Mouse (Mus musculus) thymus, postnatal 14 days (tissue): ENCODE data around the gene Wfdc15a.
"Not testable (repeated sequence)": the region's sequence is repeated elsewhere in the genome, so short reads cannot be mapped to it uniquely, and the experiment has no call there.

ENCODE experiments used
- DNase-seq: peaks from one replicate; pipeline ENCODE4 v3.0.0; 2021

Wfdc15a gene

GRCm38 (mm10) chr2:164199626-164200327, at the start of gene Wfdc15a:
Gene Wfdc15a (minus strand): TSS chr2:164200130.
- no peak for DNase-seq

GRCm38 (mm10) chr2:164238366-164238765, 38.4 kb upstream of the Wfdc15a start, which contains the start of gene Svs2:
Gene Svs2 (minus strand): TSS chr2:164238466.
- DNase-seq, result no peak

- no peak for DNase-seq
Observed at GRCm38 (mm10) chr2:164232671-164233070, 32.7 kb upstream of the Wfdc15a start.

- no peak for DNase-seq
Observed at GRCm38 (mm10) chr2:164228361-164229070, 28.6 kb upstream of the Wfdc15a start.

GRCm38 (mm10) chr2:164221522-164221921, 21.6 kb upstream of the Wfdc15a start, which contains the start of gene Wfdc15b:
Gene Wfdc15b (minus strand): TSS chr2:164221660.
- no peak for DNase-seq

GRCm38 (mm10) chr2:164219295-164219694, 19.4 kb upstream of the Wfdc15a start:
- DNase-seq, result no peak

GRCm38 (mm10) chr2:164212711-164213110, 12.8 kb upstream of the Wfdc15a start:
- DNase-seq, result no peak

- DNase-seq, result no peak
Observed at GRCm38 (mm10) chr2:164210892-164211291, 11.0 kb upstream of the Wfdc15a start.

GRCm38 (mm10) chr2:164206676-164207075, 6.7 kb upstream of the Wfdc15a start:
- no peak for DNase-seq

- DNase-seq, result not testable (repeated sequence)
Observed at GRCm38 (mm10) chr2:164206011-164206410, 6.1 kb upstream of the Wfdc15a start.

GRCm38 (mm10) chr2:164196700-164196990, 3.3 kb downstream of the Wfdc15a start:
- no peak for DNase-seq

GRCm38 (mm10) chr2:164195971-164196699, 3.8 kb downstream of the Wfdc15a start:
- no peak for DNase-seq

- no peak for DNase-seq
Observed at GRCm38 (mm10) chr2:164194959-164195630, 4.8 kb downstream of the Wfdc15a start.

GRCm38 (mm10) chr2:164192279-164192678, 7.7 kb downstream of the Wfdc15a start:
- DNase-seq, result no peak

- DNase-seq, result no peak
Observed at GRCm38 (mm10) chr2:164190576-164190975, 9.4 kb downstream of the Wfdc15a start, which contains the start of gene Wfdc12. Gene Wfdc12 (minus strand): TSS chr2:164190608.

- peak; percentile 32 for DNase-seq
Observed at GRCm38 (mm10) chr2:164188722-164189121, 11.2 kb downstream of the Wfdc15a start.

GRCm38 (mm10) chr2:164184145-164184719, 15.7 kb downstream of the Wfdc15a start:
- DNase-seq, result no peak

GRCm38 (mm10) chr2:164183340-164183739, 16.6 kb downstream of the Wfdc15a start:
- DNase-seq, result no peak

GRCm38 (mm10) chr2:164182692-164183255, 17.2 kb downstream of the Wfdc15a start, which contains the start of gene Wfdc5:
Gene Wfdc5 (minus strand): TSS chr2:164182742.
- no peak for DNase-seq

- no peak for DNase-seq
Observed at GRCm38 (mm10) chr2:164180770-164181169, 19.2 kb downstream of the Wfdc15a start.

- DNase-seq, result peak; percentile 56
Observed at GRCm38 (mm10) chr2:164180124-164180523, 19.8 kb downstream of the Wfdc15a start.

GRCm38 (mm10) chr2:164177831-164178230, 22.1 kb downstream of the Wfdc15a start:
- DNase-seq, result no peak
